Mouse (Mus musculus) limb, embryonic 15.5 days (tissue): Measurements from ENCODE around the gene Ctxn1. TPM values are rescaled to one million over a fixed set of nuclear protein-coding genes. Genes with fewer than 3 reads are reported as not detected.
"Not testable (repeated sequence)": the region's sequence is repeated elsewhere in the genome, so short reads cannot be mapped to it uniquely, and the experiment has no call there.

Experiments
- ATAC-seq: fragments of 200-750 bp; cut with Nextera tagmentation; 2 replicates; pipeline ENCODE4 v1.8.0; 2017; ENCODE audit warnings: low read depth, moderate TSS enrichment; ENCODE audit not compliant: insufficient number of reproducible peaks, low FRiP score, low TSS enrichment
- H3K27ac ChIP-seq: fragments of 300-500 bp; sonication (generic); 2 replicates; pipeline ENCODE4 v1.5.1; 2015; ENCODE audit warnings: moderate library complexity, mild to moderate bottlenecking, inconsistent platforms
- H3K27me3 ChIP-seq: fragments of 300-500 bp; sonication (generic); 2 replicates; pipeline ENCODE4 v1.6.1; 2015; ENCODE audit warnings: inconsistent platforms
- H3K36me3 ChIP-seq: fragments of 300-500 bp; sonication (generic); 2 replicates; pipeline ENCODE4 v1.6.1; 2015; ENCODE audit warnings: inconsistent platforms
- H3K4me1 ChIP-seq: fragments of 300-500 bp; sonication (generic); 2 replicates; pipeline ENCODE4 v1.6.1; 2015; ENCODE audit warnings: inconsistent platforms
- H3K4me2 ChIP-seq: fragments of 300-500 bp; sonication (generic); 2 replicates; pipeline ENCODE4 v1.6.1; 2015; ENCODE audit warnings: mild to moderate bottlenecking, inconsistent platforms
- H3K4me3 ChIP-seq: fragments of 300-500 bp; sonication (generic); 2 replicates; pipeline ENCODE4 v1.5.1; 2015; ENCODE audit warnings: mild to moderate bottlenecking, inconsistent platforms
- H3K9ac ChIP-seq: fragments of 300-500 bp; sonication (generic); 2 replicates; pipeline ENCODE4 v1.6.1; 2015; ENCODE audit warnings: inconsistent platforms
- H3K9me3 ChIP-seq: fragments of 300-500 bp; sonication (generic); 2 replicates; pipeline ENCODE4 v1.6.1; 2016; ENCODE audit warnings: inconsistent platforms
- WGBS: fragments of 180-500 bp; shearing (Covaris S2); methylation state at CpG from one replicate; pipeline ENCODE4 v1.1.7; 2015; 5-methylcytosine and 5-hydroxymethylcytosine counted together
- polyA plus RNA-seq: library from polyadenylated mRNA; unstranded; fragments of >200 nt; fragmentation: Nextera tagmentation; extraction: Ambion mirVana; gene quantifications from 2 replicates; pipeline ENCODE4 v1.2.1, GENCODE M21; 2015

The Ctxn1 gene
- polyA plus RNA-seq, 1 experiment from 2014 or later: 49.8 TPM

DNA sequence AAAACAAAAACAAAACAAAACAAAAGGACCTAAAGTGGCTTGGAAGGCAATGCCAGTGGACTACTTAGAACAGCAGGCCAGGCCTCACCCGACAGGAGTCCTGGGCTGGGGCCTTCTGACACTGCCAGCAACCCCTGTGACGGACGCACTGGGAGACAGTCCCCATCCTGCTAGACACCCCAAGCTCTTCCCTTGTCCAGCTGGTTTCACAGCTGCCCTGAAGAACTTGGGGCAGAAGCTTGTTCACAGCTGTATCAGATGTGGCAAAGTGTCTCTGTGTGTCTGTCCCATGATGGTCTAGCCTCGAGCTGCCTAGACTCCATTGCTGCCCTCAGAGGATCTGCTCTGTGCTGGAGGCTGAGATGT is 714 bp upstream of the Ctxn1 start:
- H3K4me1 ChIP-seq: peaks cover 24% of the 10 kb centered on the region
- H3K27me3 ChIP-seq: no peaks in the 10 kb centered on the region
- H3K4me3 ChIP-seq: no peak overlapping the region
- WGBS: 72% methylated on average over 4 of the region's 4 CpGs
- no peaks in the 10 kb centered on the region for H3K9me3 ChIP-seq
- ATAC-seq: no peak
- H3K27ac ChIP-seq: peak overlapping the region; percentile 69
- H3K4me2 ChIP-seq: peak overlapping the region; percentile 90; the same call in 1 of the 2 replicates
- H3K9ac ChIP-seq: no peak overlapping the region
- H3K36me3 ChIP-seq: peaks cover 73% of the 10 kb centered on the region

- peak; percentile 50 for ATAC-seq
- Histone ChIP-seq H3K27me3 (no peaks in the 10 kb centered on the region), H3K9ac (peak overlapping the region; percentile 68), H3K9me3 (no peaks in the 10 kb centered on the region), H3K4me3 (peak overlapping the region; percentile 78), H3K36me3 (peaks cover 68% of the 10 kb centered on the region), H3K4me2 (peak overlapping the region; percentile 90), H3K4me1 (peaks cover 32% of the 10 kb centered on the region), H3K27ac (peak overlapping the region; percentile 81)
- under 1% methylated on average over 32 of the region's 32 CpGs for WGBS
These were observed 396 bp downstream of the Ctxn1 start for GRCm38 (mm10) chr8:4258678-4259077.

DNA sequence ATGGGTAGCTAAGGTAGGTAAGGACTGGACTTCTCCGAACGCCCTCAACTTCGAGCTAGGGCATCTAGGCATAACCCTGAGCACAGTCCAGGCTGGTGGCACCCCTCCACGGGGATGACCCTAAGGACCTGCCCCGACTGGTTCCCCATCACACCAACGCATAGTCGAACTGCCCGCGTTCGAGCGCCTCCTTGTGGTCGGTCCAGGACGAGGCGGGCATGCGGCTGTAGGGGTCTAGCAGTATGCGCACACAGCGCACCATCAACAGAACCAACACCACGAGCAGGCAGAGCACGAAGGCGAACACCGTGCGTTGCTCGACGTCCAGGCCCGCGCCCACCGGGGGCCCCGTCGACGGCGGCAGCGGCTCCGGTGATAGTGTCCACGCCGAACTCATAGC is 841 bp downstream of the Ctxn1 start:
- Histone ChIP-seq H3K4me3 (peak overlapping the region; percentile 78), H3K9me3 (no peaks in the 10 kb centered on the region), H3K4me2 (peak overlapping the region; percentile 90), H3K27ac (peak overlapping the region; percentile 81), H3K36me3 (peaks cover 64% of the 10 kb centered on the region), H3K27me3 (no peaks in the 10 kb centered on the region), H3K4me1 (peaks cover 34% of the 10 kb centered on the region), H3K9ac (peak overlapping the region; percentile 68)
- 3% methylated on average over 35 of the region's 35 CpGs for WGBS
- ATAC-seq: peak; percentile 25; the same call in 1 of the 2 replicates

GRCm38 (mm10) chr8:4257350-4257749 is 1.7 kb downstream of the Ctxn1 start:
- no peak for ATAC-seq
- H3K27ac ChIP-seq: no peak overlapping the region
- H3K4me2 ChIP-seq: peak overlapping the region; percentile 90
- no peaks in the 10 kb centered on the region for H3K27me3 ChIP-seq
- H3K9me3 ChIP-seq: no peaks in the 10 kb centered on the region
- no peak overlapping the region for H3K4me3 ChIP-seq
- H3K36me3 ChIP-seq: peaks cover 55% of the 10 kb centered on the region
- WGBS: 57% methylated on average over 4 of the region's 4 CpGs
- no peak overlapping the region for H3K9ac ChIP-seq
- H3K4me1 ChIP-seq: peaks cover 38% of the 10 kb centered on the region

GRCm38 (mm10) chr8:4256911-4257310 is 2.2 kb downstream of the Ctxn1 start:
- Histone ChIP-seq H3K9ac (no peak overlapping the region), H3K9me3 (no peaks in the 10 kb centered on the region), H3K27ac (peak overlapping the region; percentile 38; the same call in 1 of the 2 replicates), H3K4me1 (peaks cover 40% of the 10 kb centered on the region), H3K4me3 (no peak overlapping the region), H3K4me2 (no peak overlapping the region), H3K27me3 (no peaks in the 10 kb centered on the region), H3K36me3 (peaks cover 50% of the 10 kb centered on the region)
- 32% methylated on average over 4 of the region's 4 CpGs for WGBS
- ATAC-seq: no peak

- ATAC-seq, H3K4me2 ChIP-seq, H3K9ac ChIP-seq, H3K27me3 ChIP-seq, H3K4me3 ChIP-seq, H3K9me3 ChIP-seq, H3K27ac ChIP-seq: not testable (repeated sequence)
- peaks cover 43% of the 10 kb centered on the region for H3K4me1 ChIP-seq
- 86% methylated on average over 7 of the region's 7 CpGs for WGBS
- H3K36me3 ChIP-seq: peaks cover 36% of the 10 kb centered on the region
These were observed 3.6 kb downstream of the Ctxn1 start for GRCm38 (mm10) chr8:4255471-4255870.

- no peak for ATAC-seq
- Histone ChIP-seq H3K27ac (peak overlapping the region; percentile 96; the same call in 1 of the 2 replicates), H3K9ac (0 out of 2 replicates have a peak overlapping the region, but pooled peaks have one; percentile 91), H3K36me3 (peaks cover 29% of the 10 kb centered on the region), H3K4me1 (peaks cover 48% of the 10 kb centered on the region), H3K9me3 (no peaks in the 10 kb centered on the region), H3K27me3 (no peaks in the 10 kb centered on the region), H3K4me3 (peak overlapping the region; percentile 96), H3K4me2 (peak overlapping the region; percentile 83)
- WGBS: 61% methylated on average over 6 of the region's 6 CpGs
These were observed 5.1 kb downstream of the Ctxn1 start for GRCm38 (mm10) chr8:4254001-4254400.

DNA sequence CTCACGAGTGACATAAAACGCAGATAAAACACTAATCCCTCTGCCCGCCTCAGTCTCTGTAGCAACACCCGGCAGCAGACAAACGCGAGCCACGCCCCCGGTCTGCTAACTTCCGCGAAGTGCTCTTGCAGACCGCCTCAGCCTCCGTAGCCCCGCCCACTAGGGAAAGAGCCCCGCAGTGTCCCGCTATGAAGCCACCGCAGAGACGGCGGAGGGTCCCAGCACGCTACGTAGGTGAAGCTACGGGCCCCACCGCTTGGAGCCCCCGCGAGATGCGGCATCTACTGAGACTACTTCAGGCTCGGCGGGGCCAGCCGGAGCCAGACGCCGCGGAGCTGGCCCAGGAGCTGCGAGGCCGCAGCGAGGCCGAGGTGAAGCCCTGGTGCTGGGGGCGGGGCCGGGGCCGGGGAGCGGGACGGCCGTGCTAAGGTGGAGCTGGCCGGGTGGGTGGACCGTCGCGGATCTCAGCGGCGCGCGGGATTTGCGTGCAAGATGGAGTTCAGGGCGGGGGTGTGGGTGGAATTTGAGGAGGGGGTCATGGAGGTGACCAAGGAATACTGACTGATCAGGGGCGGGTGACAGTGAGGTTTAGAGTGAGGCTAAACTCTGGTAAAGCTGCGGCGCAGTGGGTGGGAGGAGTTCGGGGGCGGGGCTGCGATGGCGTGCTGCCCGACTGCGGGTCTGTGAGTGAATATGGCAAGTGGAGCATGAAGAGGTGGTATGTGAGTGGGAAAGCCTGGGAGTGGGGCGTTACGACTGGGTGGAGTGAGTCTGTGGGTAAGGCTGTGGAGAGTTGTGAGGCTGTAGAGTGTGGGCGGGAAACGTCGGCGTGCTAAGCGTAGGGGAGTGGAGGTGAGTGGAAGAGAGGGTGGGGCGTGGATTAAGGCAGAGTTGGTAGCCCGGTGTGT is 5.9 kb downstream of the Ctxn1 start, which contains the start of gene Snapc2:
Gene Snapc2, plus strand, starts transcription at position 147 of the 908 bp plus-strand sequence.
- H3K9me3 ChIP-seq: no peaks in the 10 kb centered on the region
- H3K27ac ChIP-seq: peak within 1 kb of the TSS; percentile 96
- peak within 1 kb of the TSS; percentile 83 for H3K4me2 ChIP-seq
- peak; percentile 88 for ATAC-seq
- WGBS: under 1% methylated on average over 69 of the region's 69 CpGs
- peaks cover 49% of the 10 kb centered on the region for H3K4me1 ChIP-seq
- H3K27me3 ChIP-seq: no peaks in the 10 kb centered on the region
- H3K4me3 ChIP-seq: peak within 1 kb of the TSS; percentile 96
- H3K36me3 ChIP-seq: peaks cover 30% of the 10 kb centered on the region
- peak within 1 kb of the TSS; percentile 91 for H3K9ac ChIP-seq

DNA sequence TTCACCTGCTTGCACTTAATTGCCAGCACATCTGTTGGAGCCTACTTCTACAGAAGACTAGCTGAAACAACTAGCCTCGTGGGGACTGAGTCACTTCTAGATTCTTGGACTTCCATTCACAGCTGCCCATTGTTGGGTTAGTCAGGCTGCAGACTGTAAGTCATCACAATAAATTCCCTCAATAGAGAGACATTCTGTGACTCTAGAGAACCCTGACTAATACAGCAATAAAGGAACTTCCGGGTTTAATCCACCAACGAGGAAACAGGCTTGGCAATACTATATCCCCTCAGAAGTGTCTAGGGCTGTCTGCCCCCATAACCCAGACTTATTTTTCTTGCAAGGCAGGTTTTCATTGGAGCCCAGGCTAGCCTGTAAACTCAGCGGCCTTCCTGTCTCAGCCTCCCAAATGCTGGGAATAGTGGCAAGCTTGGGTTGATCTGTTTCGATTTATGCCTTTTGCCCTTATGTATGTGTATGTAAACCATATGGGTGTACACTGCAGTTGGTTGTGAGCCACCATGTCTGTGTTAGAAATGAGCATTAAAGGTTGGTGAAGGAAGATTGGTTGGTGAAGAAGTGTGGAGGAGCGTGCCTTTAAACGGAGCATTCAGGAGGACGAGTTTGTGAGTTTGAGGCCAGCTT is 6.8 kb downstream of the Ctxn1 start:
- Histone ChIP-seq H3K27me3 (no peaks in the 10 kb centered on the region), H3K4me3 (peak overlapping the region; percentile 96), H3K9me3 (no peaks in the 10 kb centered on the region), H3K36me3 (peaks cover 39% of the 10 kb centered on the region), H3K4me1 (peaks cover 39% of the 10 kb centered on the region), H3K9ac (peak overlapping the region; percentile 91; the same call in 1 of the 2 replicates), H3K27ac (peak overlapping the region; percentile 96; the same call in 1 of the 2 replicates), H3K4me2 (peak overlapping the region; percentile 83)
- WGBS: 42% methylated on average over 8 of the region's 8 CpGs
- ATAC-seq: no peak

- Histone ChIP-seq H3K4me1 (peaks cover 33% of the 10 kb centered on the region), H3K4me3 (no peak overlapping the region), H3K36me3 (peaks cover 42% of the 10 kb centered on the region), H3K9me3 (no peaks in the 10 kb centered on the region), H3K27ac (no peak overlapping the region), H3K9ac (no peak overlapping the region), H3K27me3 (no peaks in the 10 kb centered on the region), H3K4me2 (no peak overlapping the region)
- WGBS: 33% methylated on average over 26 of the region's 26 CpGs
- no peak for ATAC-seq
These were observed 8.6 kb downstream of the Ctxn1 start for GRCm38 (mm10) chr8:4250306-4250970.

DNA sequence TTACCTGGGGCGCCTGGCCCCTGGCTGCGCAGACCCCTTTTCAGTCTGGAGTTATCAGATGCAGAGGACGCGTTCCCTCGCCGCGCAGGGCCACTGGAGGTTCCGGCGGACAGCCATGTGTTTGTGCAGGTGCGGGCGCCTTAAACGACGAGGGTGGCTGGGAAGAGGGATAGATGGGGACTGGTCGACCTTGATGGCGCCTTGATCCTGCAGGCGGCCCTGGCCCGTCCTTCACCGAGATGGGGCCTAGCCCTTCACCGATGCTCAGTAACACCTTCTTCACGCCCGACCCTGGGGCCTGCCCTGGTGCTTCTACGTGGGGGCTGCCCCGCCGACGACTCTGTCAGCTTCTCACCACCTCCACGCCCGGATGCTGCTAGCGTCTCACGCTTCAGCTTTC is 9.9 kb downstream of the Ctxn1 start:
- Histone ChIP-seq H3K36me3 (peaks cover 42% of the 10 kb centered on the region), H3K9ac (no peak overlapping the region), H3K4me3 (no peak overlapping the region), H3K27ac (no peak overlapping the region), H3K9me3 (no peaks in the 10 kb centered on the region), H3K27me3 (no peaks in the 10 kb centered on the region), H3K4me2 (no peak overlapping the region), H3K4me1 (peaks cover 31% of the 10 kb centered on the region)
- 22% methylated on average over 29 of the region's 29 CpGs for WGBS
- no peak for ATAC-seq
